Mouse (Mus musculus) midbrain, postnatal 0 days (tissue): ENCODE results near the gene Myo5a. TPM values are rescaled to one million over a fixed set of nuclear protein-coding genes. Genes with fewer than 3 reads are reported as not detected.

Source experiments
- ATAC-seq: fragments of 200-750 bp; cut with Nextera tagmentation; 2 replicates; pipeline ENCODE4 v1.8.0; 2017; ENCODE audit warnings: moderate number of reproducible peaks, mild to moderate bottlenecking, moderate TSS enrichment, moderate library complexity; ENCODE audit not compliant: low FRiP score
- DNase-seq: peaks from one replicate; pipeline ENCODE4 v3.0.0-alpha.2; 2015; ENCODE audit warnings: low spot score
- H3K27ac ChIP-seq: fragments of 300-500 bp; sonication (generic); 2 replicates; pipeline ENCODE4 v1.5.1; 2014; ENCODE audit warnings: low read depth, mild to moderate bottlenecking, low read length, mixed read lengths
- H3K27me3 ChIP-seq: fragments of 300-500 bp; sonication (generic); 2 replicates; pipeline ENCODE4 v1.6.1; 2014; ENCODE audit warnings: low read length, control low read depth, mixed read lengths; ENCODE audit not compliant: insufficient read depth
- H3K36me3 ChIP-seq: fragments of 300-500 bp; sonication (generic); 2 replicates; pipeline ENCODE4 v1.6.1; 2014; ENCODE audit warnings: low read length, control low read depth, mixed read lengths; ENCODE audit not compliant: insufficient read depth
- H3K4me1 ChIP-seq: fragments of 300-500 bp; sonication (generic); 2 replicates; pipeline ENCODE4 v1.6.1; 2014; ENCODE audit warnings: mild to moderate bottlenecking, control low read depth, antibody characterized with exemption, low read length, mixed read lengths; ENCODE audit not compliant: insufficient read depth
- H3K4me2 ChIP-seq: fragments of 300-500 bp; sonication (generic); 2 replicates; pipeline ENCODE4 v1.6.1; 2014; ENCODE audit warnings: low read depth, mild to moderate bottlenecking, low read length, mixed read lengths; ENCODE audit not compliant: poor library complexity, severe bottlenecking
- H3K4me3 ChIP-seq: fragments of 300-500 bp; sonication (generic); 2 replicates; pipeline ENCODE4 v1.5.1; 2014; ENCODE audit warnings: low read depth, mild to moderate bottlenecking, low read length, moderate library complexity
- H3K9ac ChIP-seq: fragments of 300-500 bp; sonication (generic); replicated peaks from 2 replicates; pipeline ENCODE4 v1.6.1; 2014; ENCODE audit warnings: mild to moderate bottlenecking, low read length, moderate library complexity, mixed read lengths; ENCODE audit not compliant: poor library complexity, severe bottlenecking
- H3K9me3 ChIP-seq: fragments of 300-500 bp; sonication (generic); 2 replicates; pipeline ENCODE4 v1.6.1; 2016; ENCODE audit warnings: low read length, control low read depth
- CTCF ChIP-seq: IDR thresholded peaks from 2 replicates; pipeline ENCODE4 v1.5.1; 2016; ENCODE audit warnings: antibody characterized with exemption, mild to moderate bottlenecking
- WGBS: fragments of 180-500 bp; shearing (Covaris S2); extraction: QIAGEN DNeasy Blood & Tissue Kit; methylation state at CpG from one replicate; pipeline ENCODE4 v1.1.7; 2014; 5-methylcytosine and 5-hydroxymethylcytosine counted together
- polyA plus RNA-seq: library from polyadenylated mRNA; unstranded; fragments of >200 nt; fragmentation: Nextera tagmentation; extraction: Ambion mirVana; gene quantifications from 2 replicates; pipeline ENCODE4 v1.2.1, GENCODE M21; 2015
- total RNA-seq: library from RNA; depleted of rRNA; stranded (reverse); fragments of >200 nt; gene quantifications from 2 replicates; pipeline ENCODE4 v1.2.3, GENCODE M21; 2014; rRNA removed

The Myo5a gene
- total and polyA plus RNA-seq, 2 experiments from 2014 or later, result 37.8 to 125 TPM

DNA sequence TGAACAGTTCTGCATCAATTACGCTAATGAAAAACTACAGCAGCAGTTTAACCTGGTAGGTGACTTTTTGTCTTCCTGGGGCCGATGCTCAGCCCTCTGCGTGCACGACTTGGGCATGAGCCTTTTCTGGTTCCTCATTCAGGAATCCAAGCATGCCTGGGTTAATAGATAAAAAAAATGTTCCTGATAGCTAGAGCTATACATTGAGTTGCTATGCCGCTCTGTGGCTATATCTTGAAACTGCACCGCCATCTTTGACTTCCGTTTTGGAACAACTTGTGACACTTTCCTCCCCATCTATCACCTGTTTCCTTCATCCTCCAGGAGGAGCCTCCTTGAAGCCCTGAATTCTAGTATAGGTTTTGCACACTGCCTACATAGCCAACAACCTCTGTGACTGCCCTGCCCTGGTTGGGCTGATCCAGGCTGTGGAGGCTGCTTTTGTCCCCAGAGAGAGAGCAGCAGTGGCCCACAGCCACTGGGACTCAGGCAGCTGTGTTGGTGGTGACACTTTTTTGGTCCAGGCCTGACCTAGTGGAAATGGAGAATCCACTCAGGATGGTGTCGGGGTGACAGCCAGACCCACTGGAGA lies 191.5 kb downstream of the Myo5a start:
- Histone ChIP-seq H3K27me3 (no peaks in the 10 kb centered on the region), H3K9ac (no peak overlapping the region), H3K27ac (no peak overlapping the region), H3K36me3 (no peaks in the 10 kb centered on the region), H3K9me3 (no peaks in the 10 kb centered on the region), H3K4me3 (no peak overlapping the region), H3K4me2 (no peak overlapping the region), H3K4me1 (peaks cover 7% of the 10 kb centered on the region; the same call in 1 of the 2 replicates)
- 37% methylated on average over 8 of the region's 8 CpGs for WGBS
- TF ChIP-seq CTCF, result peak; percentile 76
- ATAC-seq, result no peak; the same call in 1 of the 2 replicates
- DNase-seq, result peak; percentile 72

DNA sequence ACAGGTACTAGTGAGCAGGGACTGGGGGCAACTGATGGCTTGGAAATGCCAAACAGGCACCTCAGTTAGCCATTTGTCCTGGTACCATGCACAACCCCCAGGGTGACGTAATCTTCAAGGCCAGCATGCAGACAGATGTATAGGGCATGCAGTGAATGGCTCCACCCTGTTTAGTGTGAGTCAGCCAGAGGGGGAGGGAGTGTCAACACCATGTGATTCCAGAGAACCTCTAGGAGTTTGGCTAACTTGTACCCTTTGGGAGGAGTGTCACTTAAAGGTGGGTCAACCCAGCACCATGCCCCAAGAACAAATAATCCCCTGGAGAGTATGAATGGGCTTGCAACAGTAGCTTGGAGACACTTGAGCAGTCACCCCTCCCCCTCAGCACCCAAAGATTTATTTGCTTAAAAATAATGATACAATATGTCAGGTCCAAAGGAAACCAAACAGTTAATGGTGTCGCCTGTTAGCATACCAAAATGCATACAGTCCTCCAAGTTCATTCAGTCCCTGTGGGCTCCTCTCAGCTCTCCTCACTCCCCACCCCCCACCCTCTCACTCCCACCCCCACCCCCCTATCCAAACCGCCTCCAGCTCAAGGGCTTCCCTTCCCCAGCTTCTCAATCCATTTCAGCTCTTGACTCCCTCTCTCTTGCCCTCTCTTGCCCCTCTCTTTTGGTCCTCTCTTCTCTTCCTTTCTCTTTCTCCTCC lies 193.3 kb downstream of the Myo5a start:
- DNase-seq, result no peak
- ATAC-seq, result no peak
- WGBS, result 49% methylated on average over 3 of the region's 3 CpGs
- no peaks in the 10 kb centered on the region for H3K36me3 ChIP-seq
- no peaks in the 10 kb centered on the region for H3K9me3 ChIP-seq
- no peak overlapping the region for H3K4me3 ChIP-seq
- H3K27me3 ChIP-seq, result no peaks in the 10 kb centered on the region
- TF ChIP-seq CTCF, result no peak
- no peak overlapping the region for H3K27ac ChIP-seq
- no peak overlapping the region for H3K9ac ChIP-seq
- peaks cover 7% of the 10 kb centered on the region; the same call in 1 of the 2 replicates for H3K4me1 ChIP-seq
- no peak overlapping the region for H3K4me2 ChIP-seq

DNA sequence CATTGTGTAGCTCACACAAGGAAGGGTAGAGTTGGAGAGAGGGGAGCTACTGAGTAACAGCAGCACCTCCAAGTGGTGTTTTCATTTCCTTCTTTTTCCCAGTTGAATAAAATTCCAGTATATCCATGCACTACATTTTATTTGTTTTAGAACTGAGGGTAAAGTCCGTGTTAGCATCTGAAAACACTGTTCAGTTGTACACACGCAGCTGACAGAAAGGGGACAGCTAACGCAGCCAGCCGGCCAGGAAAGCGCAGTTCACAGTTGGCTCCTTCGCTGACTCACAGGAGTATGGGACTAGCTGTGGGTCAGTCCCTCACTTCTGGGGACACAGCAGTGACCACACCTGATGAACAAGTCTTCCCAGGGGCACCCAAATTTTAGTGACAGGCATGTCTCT lies 196.3 kb downstream of the Myo5a start:
- WGBS, result 74% methylated on average over 6 of the region's 6 CpGs
- H3K27ac ChIP-seq, result no peak overlapping the region
- ATAC-seq, result no peak

DNA sequence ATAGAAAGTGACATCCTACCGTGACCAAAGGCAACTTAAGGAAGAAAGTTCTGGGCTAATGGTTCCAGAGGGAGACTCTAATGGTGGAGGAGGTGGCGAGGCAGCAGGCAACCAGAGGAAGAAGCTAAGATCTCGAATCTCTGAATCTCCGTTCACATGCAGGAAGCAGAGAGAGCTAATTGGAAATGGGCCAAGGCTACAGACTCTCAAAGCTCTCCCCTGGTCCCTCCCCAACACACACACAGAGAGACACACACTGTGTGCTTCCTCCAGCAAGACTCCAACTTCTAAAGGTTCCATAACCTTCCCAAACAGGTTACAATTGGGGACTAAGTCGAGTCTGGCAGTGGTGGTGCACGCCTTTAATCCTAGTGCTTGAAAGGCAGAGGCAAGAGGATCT lies 199.6 kb downstream of the Myo5a start:
- TF ChIP-seq CTCF, result no peak
- DNase-seq, result no peak
- no peak overlapping the region for H3K4me2 ChIP-seq
- ATAC-seq, result no peak
- no peaks in the 10 kb centered on the region for H3K4me1 ChIP-seq
- H3K27me3 ChIP-seq, result no peaks in the 10 kb centered on the region
- no peaks in the 10 kb centered on the region for H3K36me3 ChIP-seq
- no peak overlapping the region for H3K27ac ChIP-seq
- H3K9me3 ChIP-seq, result no peaks in the 10 kb centered on the region
- H3K4me3 ChIP-seq, result no peak overlapping the region
- H3K9ac ChIP-seq, result no peak overlapping the region
- WGBS, result 73% methylated on average over 6 of the region's 6 CpGs

More for the DNA sequence above, 196.3 kb downstream of the Myo5a start:
- TF ChIP-seq CTCF, result no peak
- Histone ChIP-seq H3K9ac (no peak overlapping the region), H3K4me1 (no peaks in the 10 kb centered on the region), H3K9me3 (no peaks in the 10 kb centered on the region), H3K27me3 (no peaks in the 10 kb centered on the region), H3K4me2 (no peak overlapping the region), H3K36me3 (no peaks in the 10 kb centered on the region), H3K4me3 (no peak overlapping the region)
- DNase-seq, result no peak

DNA sequence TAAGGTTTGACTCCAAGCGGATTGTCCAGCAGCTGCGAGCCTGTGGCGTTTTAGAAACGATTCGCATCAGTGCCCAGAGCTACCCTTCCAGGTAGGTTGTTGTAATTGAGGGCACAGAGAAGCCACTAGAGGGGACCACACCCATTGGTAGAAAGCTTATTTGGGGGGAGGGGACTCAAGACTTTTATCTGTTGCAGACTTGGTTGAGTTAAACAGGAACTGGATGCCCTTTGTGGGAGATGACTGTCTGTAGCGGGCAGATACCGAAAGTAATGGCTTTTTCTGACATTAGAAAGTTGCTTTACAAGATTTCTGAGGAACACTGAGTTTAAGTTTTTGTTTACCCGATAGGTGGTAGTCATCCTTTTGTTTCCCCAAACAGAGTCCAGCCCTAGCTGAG lies 200.7 kb downstream of the Myo5a start:
- no peak overlapping the region for H3K4me3 ChIP-seq
- no peak for TF ChIP-seq CTCF
- H3K27ac ChIP-seq, result no peak overlapping the region
- ATAC-seq (no peak), DNase-seq (no peak)
- H3K27me3 ChIP-seq, result no peaks in the 10 kb centered on the region
- WGBS, result 94% methylated on average over 8 of the region's 8 CpGs
- H3K4me1 ChIP-seq, result no peaks in the 10 kb centered on the region
- H3K4me2 ChIP-seq, result no peak overlapping the region
- no peaks in the 10 kb centered on the region for H3K36me3 ChIP-seq
- H3K9me3 ChIP-seq, result no peaks in the 10 kb centered on the region
- no peak overlapping the region for H3K9ac ChIP-seq

Other genes with a start within 250 kb of the Myo5a start
- gene Onecut1, start 209.1 kb upstream of the Myo5a start, total RNA-seq, result 7.5 and 8.4 TPM in 2 replicates
- gene Onecut1, start 209.1 kb upstream of the Myo5a start, polyA plus RNA-seq, result 3.8 and 5.0 TPM in 2 replicates
- 32.3 and 36.0 TPM in 2 replicates for gene Fam214a, start 118.1 kb upstream of the Myo5a start, total RNA-seq
- 18.2 and 18.9 TPM in 2 replicates for gene Fam214a, start 118.1 kb upstream of the Myo5a start, polyA plus RNA-seq
- 94.0 and 96.9 TPM in 2 replicates for gene Arpp19, start 33.4 kb upstream of the Myo5a start, total RNA-seq
- gene Arpp19, start 33.4 kb upstream of the Myo5a start, polyA plus RNA-seq, result 188 and 192 TPM in 2 replicates
- 0.22 and 0.61 TPM in 2 replicates for gene Myo5c, start 161.0 kb downstream of the Myo5a start, total RNA-seq
- 0.36 and 0.62 TPM in 2 replicates for gene Myo5c, start 161.0 kb downstream of the Myo5a start, polyA plus RNA-seq
- 76.9 and 79.4 TPM in 2 replicates for gene Gnb5, start 235.3 kb downstream of the Myo5a start, total RNA-seq
- gene Gnb5, start 235.3 kb downstream of the Myo5a start, polyA plus RNA-seq, result 97.2 and 97.5 TPM in 2 replicates